Comparison of ENCODE assay signal across 16 mouse cellular contexts in the genomic region with DNA sequence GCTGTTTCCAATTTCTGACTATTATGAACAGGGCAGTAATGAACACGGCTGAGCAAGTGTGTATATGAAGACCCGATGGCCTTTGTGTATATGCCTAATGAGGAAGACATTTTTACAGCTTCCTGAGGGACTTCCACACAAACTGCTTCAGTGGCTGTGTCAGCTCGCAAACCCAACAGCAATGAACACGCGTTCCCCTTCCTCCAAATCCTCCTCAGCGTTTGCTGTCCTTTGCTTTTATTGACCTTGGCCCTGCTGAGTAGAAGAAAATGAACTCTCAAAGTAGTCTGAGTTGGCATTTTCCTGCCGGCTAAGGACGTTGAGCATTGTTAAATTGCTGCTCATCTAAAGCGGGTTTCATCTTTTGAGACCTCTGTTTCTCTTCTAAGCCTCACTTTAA.
"Had no signal": no experiment of that assay in that cellular context is flagged by ENCODE, and none has a peak within 500 bp of the region (broad histone marks: within the 10 kb centered on the region; RNA-seq: fewer than 3 reads in every experiment).

No protein-coding gene starts in this region.

- H3K4me1 ChIP-seq: neural tube, embryonic 13.5 days; neural tube, embryonic 15.5 days; stomach, embryonic 15.5 days had no signal

- H3K36me3 ChIP-seq: neural tube, embryonic 13.5 days; neural tube, embryonic 15.5 days; stomach, embryonic 15.5 days had no signal

- H3K4me3 ChIP-seq: neural tube, embryonic 13.5 days; neural tube, embryonic 15.5 days; stomach, embryonic 15.5 days had no signal

- H3K4me2 ChIP-seq: neural tube, embryonic 13.5 days; neural tube, embryonic 15.5 days; stomach, embryonic 15.5 days had no signal

- H3K27me3 ChIP-seq: neural tube, embryonic 13.5 days; neural tube, embryonic 15.5 days; stomach, embryonic 15.5 days had no signal

- H3K9me3 ChIP-seq: neural tube, embryonic 13.5 days; neural tube, embryonic 15.5 days; stomach, embryonic 15.5 days had no signal

- H3K27ac ChIP-seq: neural tube, embryonic 13.5 days; neural tube, embryonic 15.5 days; stomach, embryonic 15.5 days; stomach, postnatal 0 days had no signal

- H3K9ac ChIP-seq: neural tube, embryonic 13.5 days; neural tube, embryonic 15.5 days; stomach, embryonic 15.5 days had no signal

- DNase-seq: retina, postnatal 1 day; right cerebral cortex, adult 18-20 months; right cerebral cortex, postnatal 14 days; right cerebral cortex, postnatal 25 days; right cerebral cortex, postnatal 4 days; spleen, adult 18-20 months; thymus, adult 18-20 months; thymus, adult 2 months; thymus, postnatal 14 days; thymus, postnatal 25 days; thymus, postnatal 36 days; thymus, postnatal 4 days had no signal
